Mouse (Mus musculus): ENCODE measurements at regions not wholly inside any gene's neighbourhood (a gene's known extent, or its start where the extent isn't known, plus 50 kb on each side); places are given as distances from the start of the nearest gene placed in this dataset.
A peak's percentile ranks its signal among the peaks of the same experiment; 100 is the strongest.

DNA sequence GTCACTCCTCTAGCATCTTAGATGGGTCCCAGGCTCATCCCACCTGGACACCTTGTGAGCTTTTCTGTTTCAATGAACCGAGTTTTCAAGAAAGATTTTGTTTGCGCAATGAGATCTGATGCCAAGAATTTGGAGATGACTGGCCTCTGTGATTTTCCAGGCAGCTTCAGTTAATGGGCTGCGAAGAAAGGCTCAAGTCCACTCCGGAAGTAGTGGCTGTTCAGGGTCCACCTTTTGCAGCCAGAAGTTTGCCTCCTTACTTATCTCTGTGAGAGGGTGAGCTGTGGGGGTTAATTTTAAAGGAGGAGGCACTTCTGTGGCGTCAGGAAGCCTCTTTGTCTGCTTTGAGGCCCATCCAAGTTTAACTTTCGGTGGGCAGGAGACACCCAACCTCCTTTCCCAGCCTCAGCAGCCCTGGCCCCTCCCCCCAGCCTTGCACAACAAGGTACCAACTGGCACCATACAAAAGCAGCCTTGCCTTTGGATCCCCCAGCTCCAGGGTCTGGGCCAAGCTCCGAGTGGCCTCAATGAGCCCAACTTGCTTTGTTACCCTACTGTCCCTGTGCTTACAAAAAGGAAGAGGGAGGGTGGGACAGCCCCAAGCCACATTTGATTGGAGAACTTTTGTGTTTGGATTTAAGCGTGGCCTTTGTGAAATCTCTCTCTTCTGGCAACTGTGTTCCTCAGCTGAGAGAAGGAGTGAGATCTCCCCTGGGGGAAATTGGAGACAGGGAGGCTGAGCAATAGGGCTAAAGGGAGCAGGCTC lies 75.3 kb downstream of the Lsm3 start:
- Histone ChIP-seq H3K27me3 (ENCODE audit: control insufficient read depth, insufficient read depth, low read length) (no peaks in the 10 kb centered on the region), H3K9ac (ENCODE audit: low read depth, low read length, severe bottlenecking) (no peak overlapping the region), H3K4me3 (replicated peaks; ENCODE audit: low read length) (no peak overlapping the region), H3K27ac (replicated peaks; ENCODE audit: low read depth, low read length) (no peak overlapping the region; the same call in 1 of the 2 replicates), H3K36me3 (ENCODE audit: control insufficient read depth, insufficient read depth, low read length) (no peaks in the 10 kb centered on the region), H3K4me2 (replicated peaks; ENCODE audit: low read depth, low read length, severe bottlenecking) (no peak overlapping the region), H3K9me3 (ENCODE audit: control insufficient read depth, low read length) (no peaks in the 10 kb centered on the region), H3K4me1 (ENCODE audit: control insufficient read depth, insufficient read depth, low read length) (0 out of 2 replicates have a peak, but pooled peaks cover 5% of the 10 kb centered on the region)
- TF ChIP-seq POLR2A (IDR thresholded peaks at IDR 0.05; ENCODE audit: borderline replicate concordance, extremely low read depth, insufficient read depth, insufficient read length): no peak
- ATAC-seq (ENCODE audit: low FRiP score, low read depth): 0 out of 2 replicates have a peak, but pooled peaks have one; percentile 23
- 54% methylated on average over 8 of the region's 8 CpGs for WGBS
- no peak for DNase-seq (ENCODE audit: low spot score)

DNA sequence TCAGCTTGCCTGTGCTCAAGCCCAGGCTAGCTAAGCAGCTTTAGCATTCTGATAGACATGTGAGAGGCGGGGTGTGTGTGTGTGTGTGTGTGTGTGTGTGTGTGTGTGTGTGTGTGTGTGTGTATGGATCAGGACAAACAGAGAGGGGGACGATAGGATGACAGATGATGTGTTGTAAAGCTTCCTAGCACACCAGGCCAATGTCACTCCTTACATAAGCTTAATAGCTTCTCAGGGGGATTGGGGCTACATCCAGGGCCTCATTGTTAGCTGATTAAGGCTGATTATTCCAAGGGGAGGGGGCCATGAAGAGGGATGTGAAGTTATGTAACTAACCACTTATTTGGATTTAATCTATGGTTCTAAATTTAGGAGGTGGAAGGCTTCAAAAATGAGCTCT lies 76.9 kb downstream of the Lsm3 start:
- Histone ChIP-seq H3K4me1 (ENCODE audit: control insufficient read depth, insufficient read depth, low read length) (0 out of 2 replicates have a peak, but pooled peaks cover 5% of the 10 kb centered on the region), H3K9ac (ENCODE audit: low read depth, low read length, severe bottlenecking) (no peak overlapping the region), H3K27ac (replicated peaks; ENCODE audit: low read depth, low read length) (no peak overlapping the region), H3K27me3 (ENCODE audit: control insufficient read depth, insufficient read depth, low read length) (no peaks in the 10 kb centered on the region), H3K4me3 (replicated peaks; ENCODE audit: low read length) (no peak overlapping the region), H3K36me3 (ENCODE audit: control insufficient read depth, insufficient read depth, low read length) (no peaks in the 10 kb centered on the region), H3K4me2 (replicated peaks; ENCODE audit: low read depth, low read length, severe bottlenecking) (no peak overlapping the region), H3K9me3 (ENCODE audit: control insufficient read depth, low read length) (no peaks in the 10 kb centered on the region)
- no peak for TF ChIP-seq POLR2A (IDR thresholded peaks at IDR 0.05; ENCODE audit: borderline replicate concordance, extremely low read depth, insufficient read depth, insufficient read length)
- no peak for ATAC-seq (ENCODE audit: low FRiP score, low read depth)
- DNase-seq (ENCODE audit: low spot score): no peak
- WGBS: 53% methylated on average over 2 of the region's 2 CpGs

DNA sequence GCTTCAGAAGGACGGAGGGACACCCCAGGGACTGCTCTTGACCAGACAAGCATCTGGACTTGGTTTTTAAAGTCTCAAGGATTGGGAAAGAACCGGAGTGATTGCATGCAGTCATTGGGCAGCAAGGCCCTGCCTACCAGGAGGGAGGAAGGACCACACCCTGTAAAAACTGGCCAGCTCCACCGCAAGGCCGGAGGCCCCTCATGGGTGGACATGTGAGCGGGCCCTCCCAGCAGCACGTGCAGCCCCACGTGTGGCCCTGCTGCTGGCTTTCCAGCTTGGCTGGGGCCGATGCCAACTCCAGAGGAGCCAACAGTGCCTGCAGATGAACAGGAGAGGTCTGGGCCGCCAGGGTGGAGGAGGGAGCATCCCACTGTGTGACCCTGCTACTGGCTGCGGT lies 83.2 kb downstream of the Lsm3 start:
- no peaks in the 10 kb centered on the region for H3K9me3 ChIP-seq (ENCODE audit: control insufficient read depth, low read length)
- H3K36me3 ChIP-seq (ENCODE audit: control insufficient read depth, insufficient read depth, low read length): no peaks in the 10 kb centered on the region
- H3K4me1 ChIP-seq (ENCODE audit: control insufficient read depth, insufficient read depth, low read length): 0 out of 2 replicates have a peak, but pooled peaks cover 4% of the 10 kb centered on the region
- H3K27ac ChIP-seq (replicated peaks; ENCODE audit: low read depth, low read length): no peak overlapping the region
- DNase-seq (ENCODE audit: low spot score): peak; percentile 34
- 0 out of 2 replicates have a peak, but pooled peaks have one; percentile 23 for ATAC-seq (ENCODE audit: low FRiP score, low read depth)
- WGBS: 41% methylated on average over 10 of the region's 10 CpGs
- no peak overlapping the region for H3K4me2 ChIP-seq (replicated peaks; ENCODE audit: low read depth, low read length, severe bottlenecking)
- H3K4me3 ChIP-seq (replicated peaks; ENCODE audit: low read length): no peak overlapping the region
- TF ChIP-seq POLR2A (IDR thresholded peaks at IDR 0.05; ENCODE audit: borderline replicate concordance, extremely low read depth, insufficient read depth, insufficient read length): no peak
- no peaks in the 10 kb centered on the region for H3K27me3 ChIP-seq (ENCODE audit: control insufficient read depth, insufficient read depth, low read length)
- no peak overlapping the region; the same call in 1 of the 2 replicates for H3K9ac ChIP-seq (ENCODE audit: low read depth, low read length, severe bottlenecking)

GRCm38 (mm10) chr6:91600116-91600515 lies 83.7 kb upstream of the Slc6a6 start:
- Histone ChIP-seq H3K27ac (replicated peaks; ENCODE audit: low read depth, low read length) (no peak overlapping the region), H3K4me3 (replicated peaks; ENCODE audit: low read length) (no peak overlapping the region), H3K9ac (ENCODE audit: low read depth, low read length, severe bottlenecking) (no peak overlapping the region), H3K9me3 (ENCODE audit: control insufficient read depth, low read length) (no peaks in the 10 kb centered on the region), H3K4me2 (replicated peaks; ENCODE audit: low read depth, low read length, severe bottlenecking) (no peak overlapping the region), H3K27me3 (ENCODE audit: control insufficient read depth, insufficient read depth, low read length) (no peaks in the 10 kb centered on the region), H3K4me1 (ENCODE audit: control insufficient read depth, insufficient read depth, low read length) (0 out of 2 replicates have a peak, but pooled peaks cover 4% of the 10 kb centered on the region), H3K36me3 (ENCODE audit: control insufficient read depth, insufficient read depth, low read length) (no peaks in the 10 kb centered on the region)
- no peak for TF ChIP-seq POLR2A (IDR thresholded peaks at IDR 0.05; ENCODE audit: borderline replicate concordance, extremely low read depth, insufficient read depth, insufficient read length)
- ATAC-seq (ENCODE audit: low FRiP score, low read depth): no peak
- 86% methylated on average over 3 of the region's 3 CpGs for WGBS
- DNase-seq (ENCODE audit: low spot score): no peak

GRCm38 (mm10) chr6:91606634-91607215 lies 77.1 kb upstream of the Slc6a6 start:
- no peak for ATAC-seq (ENCODE audit: low FRiP score, low read depth)
- H3K4me2 ChIP-seq (replicated peaks; ENCODE audit: low read depth, low read length, severe bottlenecking): no peak overlapping the region
- H3K4me1 ChIP-seq (ENCODE audit: control insufficient read depth, insufficient read depth, low read length): no peaks in the 10 kb centered on the region
- H3K4me3 ChIP-seq (replicated peaks; ENCODE audit: low read length): no peak overlapping the region
- no peak overlapping the region for H3K27ac ChIP-seq (replicated peaks; ENCODE audit: low read depth, low read length)
- H3K9ac ChIP-seq (ENCODE audit: low read depth, low read length, severe bottlenecking): no peak overlapping the region
- no peaks in the 10 kb centered on the region for H3K9me3 ChIP-seq (ENCODE audit: control insufficient read depth, low read length)
- 83% methylated on average over 10 of the region's 10 CpGs for WGBS
- no peak for TF ChIP-seq POLR2A (IDR thresholded peaks at IDR 0.05; ENCODE audit: borderline replicate concordance, extremely low read depth, insufficient read depth, insufficient read length)
- H3K36me3 ChIP-seq (ENCODE audit: control insufficient read depth, insufficient read depth, low read length): no peaks in the 10 kb centered on the region
- H3K27me3 ChIP-seq (ENCODE audit: control insufficient read depth, insufficient read depth, low read length): no peaks in the 10 kb centered on the region
- DNase-seq (ENCODE audit: low spot score): no peak

Data from limb, embryonic 14.5 days (tissue).